Mouse (Mus musculus): ENCODE results near the gene Naa50. TPM values are rescaled to one million over a fixed set of nuclear protein-coding genes. Genes with fewer than 3 reads are reported as not detected.

Gene Naa50
- polyA plus RNA-seq, 1 experiment = 20.7 TPM

GRCm38 (mm10) chr16:44200146-44200545, 60.5 kb downstream of the Naa50 start:
- no peak for DNase-seq (ENCODE audit: low spot score)

- DNase-seq (ENCODE audit: low spot score) = no peak
Measured at GRCm38 (mm10) chr16:44204331-44204730, 64.7 kb downstream of the Naa50 start.

GRCm38 (mm10) chr16:44205973-44206372, 66.3 kb downstream of the Naa50 start:
- no peak for DNase-seq (ENCODE audit: low spot score)

GRCm38 (mm10) chr16:44210156-44211053, 70.8 kb downstream of the Naa50 start:
- DNase-seq (ENCODE audit: low spot score) = no peak

GRCm38 (mm10) chr16:44211054-44211414, 71.4 kb downstream of the Naa50 start:
- no peak for DNase-seq (ENCODE audit: low spot score)

DNA sequence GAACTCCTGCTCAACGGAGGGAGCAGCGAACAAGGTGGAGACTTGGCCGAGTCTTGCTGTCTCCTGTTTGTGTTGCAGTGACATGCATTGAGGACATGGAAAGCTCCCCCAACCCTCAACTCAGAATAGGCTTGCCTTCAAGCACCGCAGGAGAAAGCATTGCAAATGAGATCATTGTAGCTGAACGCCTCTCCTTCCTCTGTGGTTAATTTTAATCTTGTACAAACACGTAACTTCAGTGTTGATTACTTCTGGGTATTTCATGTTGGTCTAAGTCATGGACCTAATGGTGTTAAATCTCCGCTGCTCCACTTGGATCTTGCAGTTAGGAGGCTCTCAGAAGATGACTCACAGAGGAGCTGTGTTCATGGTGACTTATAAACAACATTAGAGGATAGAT, 73.1 kb downstream of the Naa50 start:
- DNase-seq (ENCODE audit: low spot score) = no peak

Other genes with a start within 250 kb of the Naa50 start
- 27.9 and 31.9 TPM in 2 replicates for gene Qtrt2, start 213.0 kb upstream of the Naa50 start, polyA plus RNA-seq (2012; rRNA removed)
- 1.3 and 1.9 TPM in 2 replicates for gene Zdhhc23, start 160.0 kb upstream of the Naa50 start, polyA plus RNA-seq (2012; rRNA removed)
- 6.6 and 6.9 TPM in 2 replicates for gene Gramd1c, start 76.5 kb upstream of the Naa50 start, polyA plus RNA-seq (2012; rRNA removed)
- gene Atp6v1a, start 125 bp upstream of the Naa50 start, polyA plus RNA-seq (2012; rRNA removed) = 38.7 and 40.5 TPM in 2 replicates
- 8.6 and 10.7 TPM in 2 replicates for gene Usf3, start 33.4 kb downstream of the Naa50 start, polyA plus RNA-seq (2012; rRNA removed)
- 35.5 and 39.2 TPM in 2 replicates for gene Sidt1, start 193.4 kb downstream of the Naa50 start, polyA plus RNA-seq (2012; rRNA removed)
- gene Spice1, start 207.3 kb downstream of the Naa50 start, polyA plus RNA-seq (2012; rRNA removed) = 27.1 and 41.0 TPM in 2 replicates